ENCODE assay signal across 8 mouse cellular contexts in genomic region chr9:106471892-106472291, GRCm38 (mm10). TPM values are rescaled to one million over a fixed set of nuclear protein-coding genes. Genes with fewer than 3 reads are reported as not detected.
A peak's percentile ranks its signal among the peaks of the same experiment; 100 is the strongest.
DNase-seq lines count a peak whose midpoint lies in the region; ATAC-seq and TF ChIP-seq lines count a peak whose summit lies in the region.

No protein-coding gene starts in this region.

- H3K9ac ChIP-seq in heart, embryonic 15.5 days = no peak overlapping the region

- no peak; the same call in 1 of the 2 replicates for ATAC-seq in heart, embryonic 15.5 days (replicated peaks; ENCODE audit: insufficient number of reproducible peaks, insufficient read depth, low FRiP score, low read depth)
- ATAC-seq in activated CD4-positive, CD25-positive, alpha-beta regulatory T cell, adult 4 months = no peak

- peaks cover 42% of the 10 kb centered on the region for H3K4me1 ChIP-seq in heart, embryonic 15.5 days (replicated peaks)
- H3K4me1 ChIP-seq in olfactory bulb, adult 2 months (ENCODE audit: control insufficient read depth, insufficient read depth, low read length) = peaks cover 42% of the 10 kb centered on the region

- no peak for TF ChIP-seq POLR2A in olfactory bulb, adult 2 months (IDR thresholded peaks at IDR 0.05; ENCODE audit: insufficient read depth, low read depth, low read length)

- H3K27me3 ChIP-seq in heart, embryonic 15.5 days = peaks cover 2% of the 10 kb centered on the region; the same call in 1 of the 2 replicates

- peak overlapping the region; percentile 44 for H3K27ac ChIP-seq in heart, embryonic 15.5 days
- H3K27ac ChIP-seq in olfactory bulb, adult 2 months (ENCODE audit: insufficient read depth, low read depth, low read length) = peak overlapping the region; percentile 10; the same call in 1 of the 2 replicates

- no peak overlapping the region for H3K4me3 ChIP-seq in heart, embryonic 15.5 days
- H3K4me3 ChIP-seq in olfactory bulb, adult 2 months (ENCODE audit: insufficient read depth, low read depth, low read length) = no peak overlapping the region

- no peak for TF ChIP-seq CTCF in olfactory bulb, adult 2 months (IDR thresholded peaks at IDR 0.05; ENCODE audit: insufficient read depth, low read depth, low read length)

- DNase-seq in right cerebral cortex, adult 18-20 months = peak; percentile 72
- no peak for DNase-seq in right cerebral cortex, adult 2 months (ENCODE audit: low spot score in 2 of 2)
- peak; percentile 63 for DNase-seq in embryo, embryonic 11 days
- DNase-seq in kidney, postnatal 4 days = peak; percentile 79 to 88
- no peak for DNase-seq in natural killer cell, adult 2 months (ENCODE audit: low spot score in 2 of 2)

- WGBS in heart, embryonic 15.5 days = 14% methylated on average over 5 of the region's 5 CpGs
- WGBS in olfactory bulb, adult 2 months = 27% methylated on average over 5 of the region's 5 CpGs

- peak overlapping the region; percentile 47 for H3K4me2 ChIP-seq in heart, embryonic 15.5 days

- H3K36me3 ChIP-seq in heart, embryonic 15.5 days = no peaks in the 10 kb centered on the region

- H3K9me3 ChIP-seq in heart, embryonic 15.5 days (replicated peaks) = no peaks in the 10 kb centered on the region

RNA-seq across cellular contexts. Expression of gene Rrp9, which starts 3.9 kb away (rescaled TPM):
- 24.9 and 34.2 TPM in 2 replicates for polyA plus RNA-seq in heart, embryonic 15.5 days (2015; fragmentation: Nextera tagmentation; extraction: Ambion mirVana)
- polyA plus RNA-seq in olfactory bulb, adult 2 months (2012; ENCODE audit: insufficient read depth, insufficient read length, low replicate concordance, missing spikeins) = not detected in 2 replicates
- 10 to 100 TPM; 23.1 to 33.9 TPM for polyA plus RNA-seq in activated CD4-positive, CD25-positive, alpha-beta regulatory T cell, adult 4 months (2017; shearing (Covaris generic))

RNA-seq across cellular contexts. Expression of gene Parp3, which starts 4.9 kb away (rescaled TPM):
- polyA plus RNA-seq in heart, embryonic 15.5 days (2015; fragmentation: Nextera tagmentation; extraction: Ambion mirVana) = 1.9 and 4.7 TPM in 2 replicates
- not detected in 2 replicates for polyA plus RNA-seq in olfactory bulb, adult 2 months (2012; ENCODE audit: insufficient read depth, insufficient read length, low replicate concordance, missing spikeins)
- 10 to 100 TPM; 36.0 to 48.1 TPM for polyA plus RNA-seq in activated CD4-positive, CD25-positive, alpha-beta regulatory T cell, adult 4 months (2017; shearing (Covaris generic))

RNA-seq across cellular contexts. Expression of gene Gpr62, which starts 6.2 kb away (rescaled TPM):
- 0.10 and 0.14 TPM in 2 replicates for polyA plus RNA-seq in heart, embryonic 15.5 days (2015; fragmentation: Nextera tagmentation; extraction: Ambion mirVana)
- polyA plus RNA-seq in olfactory bulb, adult 2 months (2012; ENCODE audit: insufficient read depth, insufficient read length, low replicate concordance, missing spikeins) = not detected in 2 replicates
- polyA plus RNA-seq in activated CD4-positive, CD25-positive, alpha-beta regulatory T cell, adult 4 months (2017; shearing (Covaris generic)) = not detected

RNA-seq across cellular contexts. Expression of gene Pcbp4, which starts 18.8 kb away (rescaled TPM):
- polyA plus RNA-seq in heart, embryonic 15.5 days (2015; fragmentation: Nextera tagmentation; extraction: Ambion mirVana) = 61.8 and 73.2 TPM in 2 replicates
- polyA plus RNA-seq in olfactory bulb, adult 2 months (2012; ENCODE audit: insufficient read depth, insufficient read length, low replicate concordance, missing spikeins) = not detected in 2 replicates
- polyA plus RNA-seq in activated CD4-positive, CD25-positive, alpha-beta regulatory T cell, adult 4 months (2017; shearing (Covaris generic)) = 1 to 10 TPM; 4.5 to 4.8 TPM

RNA-seq across cellular contexts. Expression of gene Abhd14a, which starts 24.4 kb away (rescaled TPM):
- 50.5 and 54.2 TPM in 2 replicates for polyA plus RNA-seq in heart, embryonic 15.5 days (2015; fragmentation: Nextera tagmentation; extraction: Ambion mirVana)
- not detected in 2 replicates for polyA plus RNA-seq in olfactory bulb, adult 2 months (2012; ENCODE audit: insufficient read depth, insufficient read length, low replicate concordance, missing spikeins)
- 10 to 100 TPM; 12.7 to 13.0 TPM for polyA plus RNA-seq in activated CD4-positive, CD25-positive, alpha-beta regulatory T cell, adult 4 months (2017; shearing (Covaris generic))

Comparison
In these comparisons a context has a peak if more than half of its experiments do, and no peak if none do; other contexts are left out.
1. DNase-seq: peak in right cerebral cortex, adult 18-20 months (single experiment), embryo, embryonic 11 days (single experiment) and kidney, postnatal 4 days (2 of 2); none in right cerebral cortex, adult 2 months (0 of 2) and natural killer cell, adult 2 months (0 of 2).